Mouse (Mus musculus) megakaryocyte-erythroid progenitor cell, adult 5-6 weeks (primary cell): ENCODE measurements around the gene 1700037H04Rik. TPM values are rescaled to one million over a fixed set of nuclear protein-coding genes. Genes with fewer than 3 reads are reported as not detected.
"Not testable (repeated sequence)": the region's sequence is repeated elsewhere in the genome, so short reads cannot be mapped to it uniquely, and the experiment has no call there.

ENCODE experiments used
- ATAC-seq: replicated peaks from 2 replicates; pipeline ENCODE4 v1.8.0; 2016; ENCODE audit warnings: mild to moderate bottlenecking, inconsistent platforms; ENCODE audit not compliant: severe bottlenecking, poor library complexity, low FRiP score, low TSS enrichment
- total RNA-seq, 2 experiments: library from RNA; stranded (forward) in 1 of 2; stranded (reverse) in 1 of 2; fragments of 200-1000, 215-1000 nt in 1 of 2; fragments of >200 nt in 1 of 2; fragmentation: Nextera tagmentation in 1 of 2; gene quantifications; 2 replicates each; pipeline ENCODE4 v1.2.3; 2014 to 2017

1700037H04Rik gene
- total RNA-seq, 2 experiments from 2014 or later = 55.6 to 94.2 TPM

DNA sequence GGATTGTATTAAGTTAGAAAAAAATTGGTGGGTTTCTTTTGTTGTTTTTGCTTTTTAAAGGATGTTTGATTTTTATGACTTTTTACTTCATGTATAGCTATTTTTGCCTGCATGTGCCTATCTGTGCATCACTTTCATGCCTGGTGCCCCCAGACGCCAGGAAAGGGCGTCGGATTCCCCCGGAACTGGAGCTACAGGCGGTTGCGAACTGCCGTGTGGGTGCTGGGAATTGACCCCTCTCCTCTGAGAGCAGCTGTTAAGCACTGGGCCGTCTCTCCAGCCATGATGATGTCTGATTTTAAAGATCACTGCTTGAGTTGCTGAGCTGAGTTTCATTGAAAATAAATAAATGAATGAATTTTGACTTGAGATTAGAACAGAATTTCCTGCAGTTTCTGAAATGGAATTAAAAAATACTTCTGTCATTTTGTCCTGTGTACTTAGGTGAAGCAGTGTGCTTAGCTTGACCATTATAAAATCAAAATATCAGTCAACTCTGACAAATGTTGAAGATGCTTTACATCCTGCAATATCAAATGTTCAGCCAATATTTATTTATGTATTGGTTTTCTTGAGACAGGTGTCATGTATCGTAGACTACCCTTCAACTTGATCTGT is 26.8 kb downstream of the 1700037H04Rik start, which contains the start of gene Gm11037:
Gm11037 (plus strand) TSS at position 568 of the 618 bp plus-strand sequence.
- ATAC-seq = no peak

DNA sequence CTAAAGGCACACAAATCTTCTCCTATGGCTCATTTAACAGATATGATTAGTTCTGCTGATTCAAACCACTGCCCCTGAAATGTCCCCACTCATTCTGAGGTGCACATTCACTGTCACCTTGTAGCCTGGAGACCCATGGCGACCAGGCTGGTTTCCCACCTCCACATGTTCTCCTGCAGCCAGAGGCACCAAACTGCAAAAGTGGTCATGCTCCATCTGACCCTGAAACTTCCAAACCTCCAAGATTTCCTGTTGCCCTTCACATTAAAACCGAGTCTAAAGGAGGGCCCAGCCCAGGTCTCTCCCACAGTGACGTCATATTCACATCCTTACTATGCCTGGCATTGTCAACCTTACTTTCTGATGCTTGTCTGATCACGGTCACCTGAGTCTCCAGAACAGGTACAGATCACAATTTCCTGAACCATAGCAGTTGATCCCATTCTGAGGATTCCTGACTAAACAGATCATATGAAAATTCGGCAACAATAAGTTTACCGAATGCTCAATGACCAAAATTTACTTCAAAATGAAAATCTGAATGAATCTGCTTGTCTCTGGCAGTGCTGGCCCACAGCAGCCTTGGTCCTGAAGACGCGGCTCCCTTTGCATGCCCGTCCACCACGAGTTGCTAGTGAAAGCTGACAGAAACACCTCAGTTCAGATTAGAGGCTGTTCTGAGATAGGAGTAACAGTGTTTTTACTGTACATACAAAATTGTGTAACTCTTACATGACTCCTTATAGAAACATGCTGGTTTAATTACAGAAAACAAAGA is 27.6 kb downstream of the 1700037H04Rik start:
- no peak for ATAC-seq

DNA sequence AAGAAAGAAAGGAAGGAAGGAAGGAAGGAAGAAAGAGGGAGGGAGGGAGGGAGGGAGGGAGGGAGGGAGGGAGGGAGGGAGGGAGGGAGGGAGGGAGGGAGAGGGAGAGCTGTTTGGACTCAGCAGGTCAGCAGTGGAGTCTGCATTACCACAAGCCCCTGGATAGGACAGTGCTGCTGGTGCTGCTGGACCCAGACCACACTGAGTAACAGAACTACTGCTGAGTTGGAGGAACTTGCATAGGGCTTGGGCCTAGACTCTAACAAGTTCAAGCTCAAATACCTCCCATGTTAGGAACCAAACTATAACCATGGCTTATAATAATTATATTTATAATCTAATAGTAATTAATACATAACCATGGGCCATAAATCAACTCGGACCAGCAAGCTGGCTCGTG is 29.0 kb downstream of the 1700037H04Rik start:
- no peak for ATAC-seq

DNA sequence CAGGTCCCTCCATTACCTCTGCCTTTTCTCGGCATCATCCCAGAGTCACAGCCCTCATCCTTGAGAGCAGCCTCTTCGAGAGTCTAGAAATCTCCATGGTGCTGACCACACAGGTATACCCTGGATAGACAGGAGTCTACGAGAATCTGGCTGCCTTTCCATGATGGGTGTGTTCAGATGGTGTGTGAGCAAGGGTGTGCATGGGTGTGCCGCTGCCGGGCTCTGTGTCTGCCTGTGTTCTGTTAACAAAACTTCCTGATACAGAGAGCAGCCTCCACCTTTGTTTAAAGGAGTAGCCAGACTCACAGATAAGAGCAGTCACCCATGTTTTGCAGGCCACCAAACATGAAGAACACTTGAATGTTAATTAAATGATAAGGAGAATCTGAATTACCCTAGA is 30.0 kb downstream of the 1700037H04Rik start:
- ATAC-seq = peak; percentile 90

DNA sequence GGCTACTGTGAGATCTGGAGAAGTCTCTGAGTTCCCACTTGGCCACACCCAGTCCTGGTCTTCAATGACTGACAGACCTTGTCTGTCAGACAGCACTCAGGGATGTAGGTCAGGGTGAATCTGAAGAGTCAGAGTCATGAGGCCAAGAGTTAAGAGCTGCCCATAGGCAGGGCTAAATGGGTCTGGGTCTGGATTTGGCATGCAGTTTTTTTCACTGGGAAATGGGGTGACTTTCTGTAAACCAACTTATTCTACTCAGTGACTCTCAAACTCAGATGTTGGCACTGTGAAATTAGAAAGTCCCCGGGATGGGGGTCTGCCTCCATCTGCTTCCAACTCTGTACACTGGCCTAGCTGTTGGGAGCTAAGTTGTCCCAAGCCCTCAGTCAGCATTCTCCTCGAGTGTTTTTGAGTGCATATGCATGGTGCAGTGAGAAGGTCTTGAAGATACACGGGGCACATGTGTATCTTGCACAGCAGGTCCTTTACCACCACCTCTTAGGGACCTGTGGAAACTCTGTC is 31.2 kb downstream of the 1700037H04Rik start:
- ATAC-seq = no peak

DNA sequence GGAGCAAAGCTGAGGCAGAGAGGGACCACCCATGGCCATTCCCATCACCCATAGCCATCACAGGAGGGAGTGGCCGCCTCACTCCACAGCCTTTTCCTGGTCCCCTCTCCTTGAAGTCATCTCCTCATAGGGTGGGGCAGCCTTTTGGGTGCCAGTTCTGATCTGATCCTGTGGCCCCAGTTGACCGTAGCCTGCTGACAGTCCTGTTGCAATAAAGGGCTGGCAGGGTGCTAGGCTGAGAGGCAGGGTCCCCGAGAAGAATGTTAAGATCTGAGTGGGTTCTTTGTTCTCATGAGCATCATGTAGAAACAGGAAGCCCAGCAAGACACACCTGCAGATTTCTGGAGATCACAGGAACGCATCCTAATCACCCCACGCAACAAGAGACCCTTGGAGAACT is 31.7 kb downstream of the 1700037H04Rik start:
- ATAC-seq = no peak

DNA sequence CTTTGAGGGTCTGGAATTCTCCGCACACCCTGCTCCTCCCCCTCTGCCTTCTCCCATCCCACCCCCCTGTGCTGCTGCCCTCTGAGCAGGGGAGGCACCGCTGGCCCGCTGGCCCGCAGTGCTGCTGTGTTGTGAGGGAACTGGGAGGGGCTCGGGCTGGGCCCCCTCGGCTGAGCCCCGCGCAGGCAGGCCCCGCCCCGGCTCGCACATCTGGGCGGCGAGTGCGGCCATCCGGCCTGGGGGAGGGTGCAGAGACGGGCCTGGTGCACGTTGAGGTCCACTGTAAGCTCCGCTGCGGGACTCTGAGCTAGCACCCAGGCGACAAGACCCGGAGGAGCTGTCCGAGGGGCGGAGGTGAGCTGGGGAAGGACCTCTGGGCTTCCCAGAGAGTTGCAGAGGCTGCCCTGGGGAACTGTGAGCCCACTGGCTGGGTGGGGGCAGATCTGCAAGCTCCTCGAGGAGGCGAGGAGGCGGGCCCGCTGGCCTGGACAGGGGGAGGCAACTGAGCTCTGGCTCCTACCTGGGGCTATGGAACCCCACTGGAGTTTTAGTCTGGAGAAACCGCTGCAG is 32.6 kb downstream of the 1700037H04Rik start, which contains the start of gene Hspa12b:
Hspa12b (plus strand) TSS at position 120 of the 570 bp plus-strand sequence.
- ATAC-seq = peak; percentile 29

DNA sequence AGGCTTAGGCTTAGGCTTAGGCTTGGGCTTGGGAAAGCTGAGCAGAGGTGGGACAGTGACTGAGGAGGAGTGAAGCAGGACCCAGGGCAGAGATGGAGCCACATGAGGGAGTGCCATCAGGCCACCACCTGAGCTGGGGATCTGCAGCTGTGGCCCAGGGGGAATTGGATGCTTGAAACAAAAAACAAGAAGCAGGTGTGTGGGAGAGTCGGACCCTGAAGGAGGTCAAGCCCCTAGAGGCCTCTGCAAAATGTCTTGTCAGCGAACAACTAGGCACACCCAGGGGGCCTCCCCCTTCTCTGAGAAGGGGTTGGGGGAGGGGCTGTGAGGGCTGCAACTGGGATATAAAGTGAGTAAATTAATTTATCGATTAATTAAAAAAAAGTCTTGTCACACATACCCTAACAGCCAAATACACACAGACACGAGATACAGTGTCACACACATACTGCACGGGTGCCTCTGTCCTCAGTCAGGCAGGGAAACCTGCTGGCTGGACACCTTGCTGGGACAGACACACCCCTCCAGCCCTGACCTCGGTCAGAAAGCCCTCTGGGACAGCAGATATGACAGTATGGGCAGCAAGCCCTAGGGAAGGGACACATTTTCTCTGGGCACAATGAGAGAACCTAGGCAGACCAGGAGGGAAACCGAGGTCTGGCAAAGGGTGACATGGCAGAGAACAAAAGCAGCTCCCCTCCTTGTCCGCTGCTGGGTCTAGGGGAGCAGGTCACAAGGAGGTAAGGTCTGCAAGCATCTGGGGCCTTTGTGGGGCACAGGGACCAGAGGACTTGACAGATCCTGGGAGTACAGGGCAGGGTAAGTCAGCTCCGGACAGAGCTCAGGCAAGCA is 33.7 kb downstream of the 1700037H04Rik start:
- no peak for ATAC-seq

DNA sequence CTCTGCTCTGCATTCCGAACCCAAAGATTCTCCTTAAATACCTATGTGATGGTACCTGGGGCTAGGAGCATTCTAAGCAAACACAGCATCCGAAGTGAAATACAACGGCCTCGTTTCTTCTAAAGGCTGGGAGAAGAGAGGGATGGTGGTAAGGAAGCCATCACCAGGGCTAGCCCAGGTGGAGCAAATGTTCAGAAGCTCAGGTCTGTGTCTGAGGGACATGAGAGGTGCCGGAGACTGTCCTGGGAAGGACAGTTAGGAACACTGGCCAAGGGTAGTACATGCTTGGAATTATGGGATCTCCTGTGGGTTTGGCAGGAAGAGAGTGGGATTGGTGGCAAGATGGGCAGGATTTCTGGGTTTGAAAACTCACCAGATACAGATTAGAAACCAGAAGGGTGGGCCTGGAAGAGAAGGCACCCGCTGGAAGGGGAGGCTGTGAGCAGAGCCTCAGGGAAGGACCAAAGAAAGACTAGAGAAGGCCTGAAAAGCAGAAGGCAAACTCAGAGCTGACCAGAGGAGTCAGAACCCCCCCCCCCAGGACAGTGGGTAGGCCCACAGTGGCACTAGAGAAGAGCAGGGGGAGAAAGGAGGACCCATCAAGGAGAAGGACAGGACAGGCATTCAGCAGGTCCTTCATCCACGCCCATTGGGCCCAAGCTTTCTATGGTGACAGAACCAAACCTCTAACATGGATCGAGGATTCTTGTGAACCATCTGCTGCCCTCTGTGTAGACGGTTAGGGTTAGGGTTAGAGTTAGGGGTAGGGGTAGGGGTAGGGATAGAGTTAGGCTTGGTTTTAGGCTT is 34.5 kb downstream of the 1700037H04Rik start:
- ATAC-seq = no peak

DNA sequence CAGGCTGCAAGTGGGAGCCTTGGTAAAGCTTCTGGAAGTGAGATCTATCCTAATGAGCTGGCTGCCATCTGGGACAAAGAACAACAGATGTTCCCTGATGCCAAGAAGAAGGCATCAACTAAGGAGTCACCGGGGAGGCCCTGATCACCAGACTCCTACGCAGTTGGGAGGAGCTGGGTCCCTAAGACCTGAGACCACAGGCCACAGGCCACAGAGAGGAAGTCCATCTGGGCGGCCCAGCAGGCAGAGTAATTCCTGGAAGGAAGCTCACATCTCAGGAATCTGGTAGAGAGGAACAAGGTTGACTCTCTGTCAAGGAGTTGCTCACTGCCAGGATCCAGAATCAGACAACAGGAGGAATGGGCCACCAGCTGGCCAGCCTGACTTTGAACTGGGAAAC is 35.7 kb downstream of the 1700037H04Rik start:
- no peak for ATAC-seq

DNA sequence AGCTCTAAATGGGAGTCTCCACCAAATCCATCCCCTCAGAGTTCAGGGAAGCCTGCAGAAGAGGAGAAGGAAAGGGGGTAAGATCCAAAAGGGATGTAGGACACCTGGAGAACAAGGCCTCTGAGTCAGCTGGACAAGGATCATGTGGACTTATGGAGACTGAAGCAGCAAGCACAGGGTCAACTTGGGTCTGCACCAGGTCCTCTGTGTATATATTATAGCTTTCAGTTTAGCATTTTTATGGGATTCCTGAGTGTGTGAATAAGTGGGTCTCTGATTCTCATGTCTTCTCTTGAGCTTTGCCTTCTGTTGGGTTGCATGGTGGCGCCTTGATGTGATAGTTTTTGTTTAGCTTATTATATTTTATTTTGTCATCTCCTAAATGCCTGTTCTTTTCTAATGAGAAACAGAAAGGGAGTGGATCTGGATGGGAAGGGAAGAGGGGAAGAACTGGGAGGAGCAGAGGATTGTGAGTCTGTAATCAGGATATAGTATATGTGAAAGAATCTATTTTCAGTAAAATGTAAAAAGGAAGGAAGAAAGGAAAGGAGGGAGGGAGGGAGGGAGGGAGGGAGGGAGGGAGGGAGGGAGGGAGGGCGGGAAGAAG is 40.8 kb downstream of the 1700037H04Rik start:
- no peak for ATAC-seq

DNA sequence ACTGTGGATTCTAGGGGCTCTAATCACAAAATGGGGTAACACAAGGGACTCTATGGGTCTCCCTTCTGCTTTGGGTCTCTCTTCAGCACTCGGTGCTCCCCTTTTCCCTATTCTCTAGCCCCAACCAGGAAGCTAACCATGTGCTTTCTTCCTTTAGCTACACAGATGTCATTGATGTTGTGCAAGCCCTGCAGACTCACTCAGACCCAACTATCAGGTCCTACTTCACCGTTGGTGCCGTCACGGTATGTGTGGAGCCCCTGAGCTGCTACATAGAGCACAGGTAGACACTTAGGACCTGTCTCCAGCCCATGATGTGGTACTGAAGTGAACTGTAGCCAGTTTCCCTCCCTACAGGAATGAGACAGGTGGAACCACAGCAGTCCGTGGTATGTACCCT is 53.9 kb downstream of the 1700037H04Rik start:
- ATAC-seq = no peak

DNA sequence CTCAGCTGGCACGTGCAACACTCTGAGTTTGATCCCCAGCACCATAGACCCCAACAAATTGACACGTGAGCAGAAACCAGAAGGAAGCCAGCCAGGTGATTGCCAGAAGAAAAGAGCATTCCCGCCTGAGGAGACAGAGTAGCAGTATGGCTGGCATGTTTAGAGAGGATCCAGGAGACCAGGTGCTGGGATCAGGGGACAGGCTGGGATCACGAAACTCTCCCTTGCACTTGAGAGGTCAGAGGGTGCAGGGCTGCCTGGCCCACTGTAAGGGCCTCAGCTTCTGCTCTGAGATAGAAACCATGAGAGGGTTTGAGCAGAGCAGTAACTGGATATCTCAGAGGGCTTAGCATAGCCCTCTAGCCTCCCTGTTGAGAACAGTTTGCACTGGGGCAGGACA is 54.8 kb downstream of the 1700037H04Rik start:
- ATAC-seq = not testable (repeated sequence)

DNA sequence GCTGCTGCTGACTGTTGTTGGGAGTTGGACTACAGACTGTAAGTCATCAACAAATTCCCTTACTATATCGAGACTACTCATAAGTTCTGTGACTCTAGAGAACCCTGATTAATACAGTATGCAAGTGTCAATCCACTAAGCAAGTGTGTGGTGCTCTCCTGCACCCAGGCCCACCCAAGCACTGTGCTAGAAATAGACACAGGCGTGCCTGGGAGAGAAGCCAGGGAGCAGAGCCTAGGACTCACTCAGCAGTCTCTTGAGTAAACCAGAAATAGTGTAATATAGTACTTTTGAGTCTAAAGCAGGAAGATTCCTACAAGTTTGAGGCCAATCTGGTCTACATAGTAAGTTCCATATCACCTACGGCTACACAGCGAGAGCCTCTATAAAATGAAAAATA is 55.9 kb downstream of the 1700037H04Rik start:
- ATAC-seq = no peak

DNA sequence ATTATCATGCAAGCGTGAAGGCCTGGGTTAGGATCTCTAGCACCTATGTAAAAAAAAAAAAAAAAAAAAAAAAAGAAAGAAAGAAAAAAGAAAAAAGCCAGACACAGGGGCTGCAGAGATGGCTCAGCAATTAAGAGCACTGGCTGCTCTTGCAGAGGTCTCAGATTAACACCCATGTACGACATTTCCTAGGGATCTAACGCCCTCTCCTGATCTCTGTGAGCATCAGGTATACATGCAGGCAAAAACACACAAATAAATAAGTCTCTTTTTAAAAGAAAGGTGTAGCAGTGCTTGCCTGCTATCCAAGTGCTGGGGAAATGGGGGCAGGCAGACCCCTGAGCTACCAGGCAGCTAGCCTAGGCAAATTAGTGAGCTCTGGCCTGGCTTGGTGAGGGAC is 58.4 kb downstream of the 1700037H04Rik start:
- no peak for ATAC-seq

DNA sequence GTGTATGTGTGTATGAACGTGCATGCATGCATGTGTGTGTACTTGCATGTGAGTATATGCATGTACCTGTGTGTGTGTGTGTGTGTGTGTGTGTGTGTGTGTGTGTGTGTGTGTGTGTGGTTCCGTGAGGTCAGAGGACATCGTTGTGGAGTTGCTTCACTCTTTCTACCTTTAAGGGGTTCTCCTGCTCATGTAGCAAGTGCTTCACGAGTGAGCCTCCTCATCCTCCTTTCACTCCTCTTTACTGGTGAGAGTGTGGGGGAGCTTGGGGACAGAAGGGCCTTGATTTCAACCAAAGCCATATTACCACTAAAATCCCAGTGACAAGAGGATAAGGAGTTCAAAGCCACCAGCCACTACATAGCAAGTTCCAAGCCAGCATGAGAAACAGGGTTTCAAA is 62.8 kb downstream of the 1700037H04Rik start:
- no peak for ATAC-seq
